Comparison of ENCODE assay signal across 11 mouse cellular contexts in genomic region chr2:26030288-26030687, GRCm38 (mm10). TPM values are rescaled to one million over a fixed set of nuclear protein-coding genes. Genes with fewer than 3 reads are reported as not detected.
A peak's percentile ranks its signal among the peaks of the same experiment; 100 is the strongest.
DNase-seq lines count a peak whose midpoint lies in the region; ATAC-seq lines count a peak whose summit lies in the region.
"Had no signal": no experiment of that assay in that cellular context is flagged by ENCODE, and none has a peak within 500 bp of the region (broad histone marks: within the 10 kb centered on the region; RNA-seq: fewer than 3 reads in every experiment).

No protein-coding gene starts in this region.

- DNase-seq in CD4-positive, CD25-positive, alpha-beta regulatory T cell, adult 2 months (ENCODE audit: low read depth, low spot score) = peak; percentile 22
- peak; percentile 43 for DNase-seq in kidney, postnatal 14 days
- DNase-seq in NIH3T3 (ENCODE audit: low read depth) (peak; percentile 32), adipocyte (ENCODE audit: low spot score) (no peak)
- DNase-seq in liver, embryonic 11.5 days (ENCODE audit: low spot score) = no peak
- DNase-seq in adrenal gland, postnatal 4 days (ENCODE audit: low spot score in 2 of 2) = no peak
- DNase-seq: adrenal gland, postnatal 25 days; gastrocnemius, postnatal 36 days had no signal

- no peak overlapping the region for H3K27ac ChIP-seq in kidney, embryonic 15.5 days
- no peak overlapping the region for H3K27ac ChIP-seq in liver, embryonic 11.5 days (ENCODE audit: low read depth, low read length)
- H3K27ac ChIP-seq: embryonic facial prominence, embryonic 13.5 days had no signal

- no peaks in the 10 kb centered on the region for H3K36me3 ChIP-seq in kidney, embryonic 15.5 days
- H3K36me3 ChIP-seq in liver, embryonic 11.5 days (ENCODE audit: control insufficient read depth, insufficient read depth, low read length) = no peaks in the 10 kb centered on the region
- H3K36me3 ChIP-seq: embryonic facial prominence, embryonic 13.5 days had no signal

- H3K9me3 ChIP-seq in kidney, embryonic 15.5 days (replicated peaks) = no peaks in the 10 kb centered on the region
- no peaks in the 10 kb centered on the region for H3K9me3 ChIP-seq in liver, embryonic 11.5 days (ENCODE audit: control insufficient read depth, low read length)
- H3K9me3 ChIP-seq: embryonic facial prominence, embryonic 13.5 days had no signal

- H3K27me3 ChIP-seq in kidney, embryonic 15.5 days = no peaks in the 10 kb centered on the region
- no peaks in the 10 kb centered on the region for H3K27me3 ChIP-seq in liver, embryonic 11.5 days (replicated peaks; ENCODE audit: control insufficient read depth, insufficient read depth, low read length)

- no peak overlapping the region for H3K4me3 ChIP-seq in kidney, embryonic 15.5 days (replicated peaks)
- no peak overlapping the region for H3K4me3 ChIP-seq in liver, embryonic 11.5 days (ENCODE audit: low read depth, low read length)
- H3K4me3 ChIP-seq: embryonic facial prominence, embryonic 13.5 days had no signal

- no peaks in the 10 kb centered on the region for H3K4me1 ChIP-seq in kidney, embryonic 15.5 days
- H3K4me1 ChIP-seq in liver, embryonic 11.5 days (replicated peaks; ENCODE audit: control insufficient read depth, insufficient read depth, low read length) = no peaks in the 10 kb centered on the region; the same call in 1 of the 2 replicates
- H3K4me1 ChIP-seq: embryonic facial prominence, embryonic 13.5 days had no signal

- H3K4me2 ChIP-seq in kidney, embryonic 15.5 days = no peak overlapping the region
- no peak overlapping the region for H3K4me2 ChIP-seq in liver, embryonic 11.5 days
- H3K4me2 ChIP-seq: embryonic facial prominence, embryonic 13.5 days had no signal

- ATAC-seq in CD4-positive, CD25-positive, alpha-beta regulatory T cell, adult 4 months = no peak
- ATAC-seq in kidney, embryonic 15.5 days (replicated peaks; ENCODE audit: low FRiP score) = no peak
- ATAC-seq in liver, embryonic 11.5 days (replicated peaks; ENCODE audit: low FRiP score) = peak; percentile 68; the same call in 1 of the 2 replicates

- H3K9ac ChIP-seq in kidney, embryonic 15.5 days = no peak overlapping the region
- H3K9ac ChIP-seq in liver, embryonic 11.5 days (ENCODE audit: low read depth, low read length) = no peak overlapping the region
- H3K9ac ChIP-seq: embryonic facial prominence, embryonic 13.5 days had no signal

- 42% methylated on average over 3 of the region's 3 CpGs for whole genome bisulfite sequencing in kidney, embryonic 15.5 days
- 47% methylated on average over 3 of the region's 3 CpGs for WGBS in liver, embryonic 11.5 days

RNA-seq across cellular contexts. Expression of gene Ubac1, which starts 8.7 kb away (rescaled TPM):
- 10 to 100 TPM; 10.2 to 11.8 TPM for polyA plus RNA-seq in CD4-positive, CD25-positive, alpha-beta regulatory T cell, adult 4 months (2017; shearing (Covaris generic))
- polyA plus RNA-seq in kidney, embryonic 15.5 days (2015; fragmentation: Nextera tagmentation; extraction: Ambion mirVana) = 89.8 and 94.5 TPM in 2 replicates
- 290 and 303 TPM in 2 replicates for polyA plus RNA-seq in liver, embryonic 11.5 days (2014; fragmentation: Nextera tagmentation; extraction: Ambion mirVana)
- total RNA-seq in adrenal gland, postnatal 4 days (2021) = 10 to 100 TPM; 51.2 to 54.4 TPM

RNA-seq across cellular contexts. Expression of gene Camsap1, which starts 47.2 kb away (rescaled TPM):
- polyA plus RNA-seq in CD4-positive, CD25-positive, alpha-beta regulatory T cell, adult 4 months (2017; shearing (Covaris generic)) = 1 to 10 TPM; 6.0 to 9.7 TPM
- polyA plus RNA-seq in kidney, embryonic 15.5 days (2015; fragmentation: Nextera tagmentation; extraction: Ambion mirVana) = 18.6 and 18.9 TPM in 2 replicates
- 14.2 and 14.5 TPM in 2 replicates for polyA plus RNA-seq in liver, embryonic 11.5 days (2014; fragmentation: Nextera tagmentation; extraction: Ambion mirVana)
- total RNA-seq in adrenal gland, postnatal 4 days (2021) = 10 to 100 TPM; 41.3 to 44.8 TPM

Comparison
In these comparisons a context has a peak if more than half of its experiments do, and no peak if none do; other contexts are left out.
1. DNase-seq: peak in CD4-positive, CD25-positive, alpha-beta regulatory T cell, adult 2 months (single experiment), kidney, postnatal 14 days (single experiment) and NIH3T3 (single experiment); none in liver, embryonic 11.5 days (single experiment), adrenal gland, postnatal 4 days (0 of 2) and adipocyte (single experiment).